ENCODE assay signal across 14 mouse cellular contexts in genomic region chr7:89367643-89368042, GRCm38 (mm10). TPM values are rescaled to one million over a fixed set of nuclear protein-coding genes. Genes with fewer than 3 reads are reported as not detected.
A peak's percentile ranks its signal among the peaks of the same experiment; 100 is the strongest.
DNase-seq lines count a peak whose midpoint lies in the region; ATAC-seq and TF ChIP-seq lines count a peak whose summit lies in the region.
"Had no signal": no experiment of that assay in that cellular context is flagged by ENCODE, and none has a peak within 500 bp of the region (broad histone marks: within the 10 kb centered on the region; RNA-seq: fewer than 3 reads in every experiment).

No protein-coding gene starts in this region.

- no peaks in the 10 kb centered on the region for H3K9me3 ChIP-seq in liver, postnatal 0 days (ENCODE audit: low read length)
- no peaks in the 10 kb centered on the region for H3K9me3 ChIP-seq in heart, embryonic 15.5 days (replicated peaks)
- H3K9me3 ChIP-seq in hindbrain, embryonic 12.5 days (replicated peaks): no peaks in the 10 kb centered on the region
- H3K9me3 ChIP-seq: neural tube, embryonic 13.5 days had no signal

- no peak overlapping the region for H3K27ac ChIP-seq in liver, postnatal 0 days (ENCODE audit: low read depth)
- H3K27ac ChIP-seq in heart, embryonic 15.5 days: peak overlapping the region; percentile 56
- H3K27ac ChIP-seq in hindbrain, embryonic 12.5 days: no peak overlapping the region
- H3K27ac ChIP-seq: neural tube, embryonic 13.5 days had no signal

- no peak for TF ChIP-seq EP300 in liver, postnatal 0 days (IDR thresholded peaks at IDR 0.05; ENCODE audit: low read depth)

- CTCF ChIA-PET in Patski (lab: Charles Lee): interaction anchor here (2.3 kb wide), 1 partner anchor 19 kb away, joined by 9 read pairs; no protein-coding TSS in a partner anchor

- no peak overlapping the region for H3K4me2 ChIP-seq in liver, postnatal 0 days (ENCODE audit: low read depth, low read length)
- H3K4me2 ChIP-seq in heart, embryonic 15.5 days: no peak overlapping the region
- H3K4me2 ChIP-seq in hindbrain, embryonic 12.5 days (replicated peaks): no peak overlapping the region
- H3K4me2 ChIP-seq: neural tube, embryonic 13.5 days had no signal

- ATAC-seq in liver, postnatal 0 days: no peak
- ATAC-seq in Patski: peak; percentile 82
- ATAC-seq in heart, embryonic 15.5 days (replicated peaks; ENCODE audit: insufficient number of reproducible peaks, insufficient read depth, low FRiP score, low read depth): no peak
- peak; percentile 42; the same call in 1 of the 2 replicates for ATAC-seq in megakaryocyte progenitor cell, adult 5-6 weeks (replicated peaks; ENCODE audit: poor library complexity)
- no peak for ATAC-seq in hindbrain, embryonic 12.5 days (ENCODE audit: low FRiP score)
- ATAC-seq: forebrain, embryonic 16.5 days; lung, postnatal 0 days had no signal

- no peak for TF ChIP-seq CTCF in liver, postnatal 0 days (IDR thresholded peaks at IDR 0.05; ENCODE audit: low read depth)
- TF ChIP-seq CTCF in Patski (IDR thresholded peaks at IDR 0.05): no peak

- H3K4me1 ChIP-seq in liver, postnatal 0 days (ENCODE audit: insufficient read depth): peaks cover 5% of the 10 kb centered on the region
- H3K4me1 ChIP-seq in heart, embryonic 15.5 days (replicated peaks): peaks cover 27% of the 10 kb centered on the region
- no peaks in the 10 kb centered on the region for H3K4me1 ChIP-seq in hindbrain, embryonic 12.5 days

- WGBS in liver, postnatal 0 days (ENCODE audit: insufficient replicate concordance): 9% methylated on average over 3 of the region's 3 CpGs
- 10% methylated on average over 3 of the region's 3 CpGs for whole genome bisulfite sequencing in heart, embryonic 15.5 days
- WGBS in hindbrain, embryonic 12.5 days: 41% methylated on average over 3 of the region's 3 CpGs

- in situ Hi-C loops in Patski (cut with MboI; ENCODE audit: low pct_unique_long_range_greater_than_20kb): no loop called here

- no peak overlapping the region for H3K9ac ChIP-seq in liver, postnatal 0 days (replicated peaks)
- no peak overlapping the region for H3K9ac ChIP-seq in heart, embryonic 15.5 days
- H3K9ac ChIP-seq in hindbrain, embryonic 12.5 days: no peak overlapping the region
- H3K9ac ChIP-seq: neural tube, embryonic 13.5 days had no signal

- no peak overlapping the region for H3K4me3 ChIP-seq in liver, postnatal 0 days (ENCODE audit: low read depth, low read length)
- no peak overlapping the region for H3K4me3 ChIP-seq in heart, embryonic 15.5 days
- no peak overlapping the region for H3K4me3 ChIP-seq in hindbrain, embryonic 12.5 days
- H3K4me3 ChIP-seq: neural tube, embryonic 13.5 days had no signal

- no peaks in the 10 kb centered on the region for H3K27me3 ChIP-seq in liver, postnatal 0 days (ENCODE audit: insufficient read depth, low read length)
- no peaks in the 10 kb centered on the region for H3K27me3 ChIP-seq in Patski
- no peaks in the 10 kb centered on the region for H3K27me3 ChIP-seq in heart, embryonic 15.5 days
- H3K27me3 ChIP-seq in hindbrain, embryonic 12.5 days: no peaks in the 10 kb centered on the region
- H3K27me3 ChIP-seq: neural tube, embryonic 13.5 days had no signal

- POLR2A ChIA-PET in Patski (lab: Charles Lee): no interaction called here

- no peaks in the 10 kb centered on the region for H3K36me3 ChIP-seq in liver, postnatal 0 days (replicated peaks; ENCODE audit: insufficient read depth, low read length)
- no peaks in the 10 kb centered on the region for H3K36me3 ChIP-seq in heart, embryonic 15.5 days
- H3K36me3 ChIP-seq in hindbrain, embryonic 12.5 days: no peaks in the 10 kb centered on the region
- H3K36me3 ChIP-seq: neural tube, embryonic 13.5 days had no signal

- DNase-seq in liver: peak; percentile 45
- no peak for DNase-seq in liver, postnatal 0 days
- DNase-seq in Patski (ENCODE audit: low read depth, low spot score): no peak
- DNase-seq in urinary bladder, postnatal 10 days (ENCODE audit: low spot score): no peak
- DNase-seq: cerebellum, adult 8-10 months; gastrocnemius, postnatal 36 days; midbrain, embryonic 14.5 days; thymus, postnatal 36 days had no signal

RNA-seq across cellular contexts. Expression of gene Tmem135, which starts 36.4 kb away (rescaled TPM):
- polyA plus RNA-seq in liver, postnatal 0 days (2015; fragmentation: Nextera tagmentation; extraction: Ambion mirVana): 31.7 and 32.4 TPM in 2 replicates
- polyA plus RNA-seq in Patski (2021): 48.3 TPM
- polyA plus RNA-seq in heart, embryonic 15.5 days (2015; fragmentation: Nextera tagmentation; extraction: Ambion mirVana): 25.8 and 26.1 TPM in 2 replicates
- total RNA-seq in megakaryocyte progenitor cell, adult 5-6 weeks (2015): 25.2 and 28.9 TPM in 2 replicates
- 20.2 and 22.0 TPM in 2 replicates for total RNA-seq in megakaryocyte progenitor cell, adult 5-6 weeks (2017)
- 21.9 and 22.8 TPM in 2 replicates for polyA plus RNA-seq in hindbrain, embryonic 12.5 days (2016; fragmentation: Nextera tagmentation; extraction: Ambion mirVana)

RNA-seq across cellular contexts. Expression of gene Fzd4, which starts 36.5 kb away (rescaled TPM):
- polyA plus RNA-seq in liver, postnatal 0 days (2015; fragmentation: Nextera tagmentation; extraction: Ambion mirVana): 4.5 and 4.7 TPM in 2 replicates
- 55.9 TPM for polyA plus RNA-seq in Patski (2021)
- 9.3 and 10.0 TPM in 2 replicates for polyA plus RNA-seq in heart, embryonic 15.5 days (2015; fragmentation: Nextera tagmentation; extraction: Ambion mirVana)
- total RNA-seq in megakaryocyte progenitor cell, adult 5-6 weeks (2015): 0.54 and 0.81 TPM in 2 replicates
- total RNA-seq in megakaryocyte progenitor cell, adult 5-6 weeks (2017): 0.24 and 0.79 TPM in 2 replicates
- 4.6 and 5.9 TPM in 2 replicates for polyA plus RNA-seq in hindbrain, embryonic 12.5 days (2016; fragmentation: Nextera tagmentation; extraction: Ambion mirVana)

Comparison
In these comparisons a context has a peak if more than half of its experiments do, and no peak if none do; other contexts are left out.
1. ATAC-seq: peak in Patski (single experiment) and megakaryocyte progenitor cell, adult 5-6 weeks (single experiment); none in liver, postnatal 0 days (single experiment), heart, embryonic 15.5 days (single experiment) and hindbrain, embryonic 12.5 days (single experiment).